Mouse (Mus musculus) erythroblast, adult 5-6 weeks (primary cell): ENCODE results near the gene Ralbp1. TPM values are rescaled to one million over a fixed set of nuclear protein-coding genes. Genes with fewer than 3 reads are reported as not detected.

Experiments
- ATAC-seq: replicated peaks from 2 replicates; pipeline ENCODE4 v1.8.0; 2016; ENCODE audit warnings: moderate number of reproducible peaks, mild to moderate bottlenecking, moderate TSS enrichment, inconsistent platforms; ENCODE audit not compliant: poor library complexity, low FRiP score, severe bottlenecking
- total RNA-seq, 2 experiments: library from RNA; stranded (forward) in 1 of 2; stranded (reverse) in 1 of 2; fragments of 150-400 nt in 1 of 2; fragments of 200-764, 138-1000 nt in 1 of 2; gene quantifications; 2 replicates each; pipeline versions ENCODE4 v1.2.3 to v1.2.4; 2015 to 2017; ENCODE audit warnings: low replicate concordance in 2 of 2

Gene Ralbp1
- total RNA-seq, 2 experiments from 2014 or later, result 24.0 to 83.8 TPM

DNA sequence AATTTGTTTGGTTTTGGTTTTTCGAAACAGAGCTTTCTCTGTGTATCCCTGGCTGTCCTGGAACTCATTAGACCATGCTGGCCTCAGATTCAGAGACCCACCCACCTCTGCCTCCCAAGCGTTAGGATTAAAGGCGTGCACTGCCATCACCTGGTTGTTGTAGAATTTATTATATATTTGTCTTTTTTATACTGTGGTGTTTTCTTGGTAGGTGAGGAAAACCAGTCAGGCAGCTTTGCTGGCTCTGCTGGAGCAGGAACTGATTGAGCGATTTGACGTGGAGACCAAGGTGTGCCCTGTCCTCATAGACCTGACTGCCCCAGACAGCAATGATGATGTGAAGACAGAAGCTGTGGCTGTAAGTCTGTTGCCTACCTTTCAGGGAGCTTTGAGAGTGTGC lies 74.6 kb downstream of the Ralbp1 start:
- no peak for ATAC-seq

DNA sequence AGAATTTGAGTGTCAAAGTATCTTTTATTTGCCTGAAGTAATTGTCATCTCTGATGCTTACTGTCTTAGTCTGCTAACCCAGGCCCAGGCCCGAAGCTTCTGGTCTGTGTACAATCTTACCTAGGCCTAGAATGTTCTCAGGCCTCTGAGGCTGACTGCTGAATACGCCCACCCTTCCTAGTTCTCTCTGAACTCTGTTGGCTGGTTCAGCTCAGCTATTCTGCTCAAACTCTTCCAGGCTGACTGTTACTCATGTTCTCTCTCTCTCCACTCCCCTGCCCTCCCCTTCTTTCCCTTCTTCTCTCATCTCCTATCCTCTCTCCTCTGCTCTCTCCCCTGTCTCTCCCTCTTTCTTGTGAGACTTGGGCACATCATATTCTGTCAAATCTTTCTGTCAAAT lies 79.2 kb downstream of the Ralbp1 start:
- ATAC-seq, result no peak

GRCm38 (mm10) chr17:65805966-65806365 lies 79.6 kb downstream of the Ralbp1 start:
- ATAC-seq, result no peak

DNA sequence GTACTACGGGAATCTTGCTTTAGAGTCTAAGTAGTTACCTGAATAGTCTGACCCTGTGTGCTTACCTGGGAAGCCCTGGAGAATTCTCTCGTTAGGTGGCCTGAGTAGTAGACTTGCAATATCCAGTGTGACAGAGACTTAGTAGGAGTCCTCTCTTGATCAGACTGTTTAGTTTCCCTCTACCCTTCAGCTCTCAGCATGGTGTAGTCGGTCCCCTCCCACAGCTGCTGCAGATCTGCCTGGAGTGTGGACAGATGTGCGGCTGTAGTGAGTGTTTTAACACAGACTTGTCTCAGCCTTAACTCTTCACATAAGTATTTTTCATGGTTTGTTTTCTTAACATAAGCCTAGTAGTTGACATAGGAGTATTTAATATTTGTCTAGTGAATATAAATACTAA lies 83.6 kb downstream of the Ralbp1 start:
- ATAC-seq, result no peak

GRCm38 (mm10) chr17:65800451-65800850 lies 85.1 kb downstream of the Ralbp1 start:
- ATAC-seq, result no peak

GRCm38 (mm10) chr17:65799353-65799752 lies 86.2 kb downstream of the Ralbp1 start:
- no peak for ATAC-seq

DNA sequence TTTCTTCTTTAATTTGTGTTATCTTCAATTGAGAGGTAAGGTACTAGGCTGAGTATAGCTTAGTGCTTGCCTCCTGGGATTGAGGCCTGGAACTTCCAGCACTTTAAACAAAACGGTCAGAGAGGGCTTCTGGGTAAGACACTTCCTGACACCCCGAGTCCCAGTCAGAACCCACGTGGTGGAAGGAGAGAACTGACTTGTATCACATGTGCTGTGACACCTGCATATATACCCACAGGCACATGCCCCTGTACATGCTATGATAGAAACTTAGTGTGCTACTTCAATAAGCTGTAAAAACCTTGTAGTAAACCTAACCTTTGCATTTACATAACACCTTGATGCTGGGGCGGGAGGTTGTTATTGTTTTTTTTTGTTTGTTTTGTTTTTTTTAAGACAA lies 87.2 kb downstream of the Ralbp1 start:
- no peak for ATAC-seq

Other genes starting within 250 kb of the Ralbp1 start
- gene Txndc2, start 243.6 kb downstream of the Ralbp1 start, total RNA-seq (2015; ENCODE audit: low replicate concordance), result not detected in 2 replicates
- not detected in 2 replicates for gene Txndc2, start 243.6 kb downstream of the Ralbp1 start, total RNA-seq (2017; ENCODE audit: low replicate concordance)
- 10.2 and 15.6 TPM in 2 replicates for gene Rab31, start 113.0 kb downstream of the Ralbp1 start, total RNA-seq (2015; ENCODE audit: low replicate concordance)
- 13.6 and 13.7 TPM in 2 replicates for gene Rab31, start 113.0 kb downstream of the Ralbp1 start, total RNA-seq (2017; ENCODE audit: low replicate concordance)
- gene Ppp4r1, start 103.2 kb downstream of the Ralbp1 start, total RNA-seq (2015; ENCODE audit: low replicate concordance), result 11.1 and 16.1 TPM in 2 replicates
- gene Ppp4r1, start 103.2 kb downstream of the Ralbp1 start, total RNA-seq (2017; ENCODE audit: low replicate concordance), result 9.4 and 14.5 TPM in 2 replicates
- 4.0 and 8.3 TPM in 2 replicates for gene Twsg1, start 65.4 kb upstream of the Ralbp1 start, total RNA-seq (2015; ENCODE audit: low replicate concordance)
- 4.3 and 6.4 TPM in 2 replicates for gene Twsg1, start 65.4 kb upstream of the Ralbp1 start, total RNA-seq (2017; ENCODE audit: low replicate concordance)
- gene Ankrd12, start 191.3 kb upstream of the Ralbp1 start, total RNA-seq (2015; ENCODE audit: low replicate concordance), result 27.8 and 45.0 TPM in 2 replicates
- gene Ankrd12, start 191.3 kb upstream of the Ralbp1 start, total RNA-seq (2017; ENCODE audit: low replicate concordance), result 27.3 and 32.6 TPM in 2 replicates
- 58.2 and 67.7 TPM in 2 replicates for gene Ndufv2, start 215.8 kb upstream of the Ralbp1 start, total RNA-seq (2015; ENCODE audit: low replicate concordance)
- 60.4 TPM in 2 replicates for gene Ndufv2, start 215.8 kb upstream of the Ralbp1 start, total RNA-seq (2017; ENCODE audit: low replicate concordance)
- gene Washc1, start 225.7 kb upstream of the Ralbp1 start, total RNA-seq (2015; ENCODE audit: low replicate concordance), result 5.4 and 9.6 TPM in 2 replicates
- gene Washc1, start 225.7 kb upstream of the Ralbp1 start, total RNA-seq (2017; ENCODE audit: low replicate concordance), result 5.9 and 8.9 TPM in 2 replicates
- 1.2 and 3.1 TPM in 2 replicates for gene Ddx11, start 237.7 kb upstream of the Ralbp1 start, total RNA-seq (2015; ENCODE audit: low replicate concordance)
- 3.5 and 6.0 TPM in 2 replicates for gene Ddx11, start 237.7 kb upstream of the Ralbp1 start, total RNA-seq (2017; ENCODE audit: low replicate concordance)